Mouse (Mus musculus): ENCODE measurements around the gene Ctcf. TPM values are rescaled to one million over a fixed set of nuclear protein-coding genes. Genes with fewer than 3 reads are reported as not detected.

Ctcf gene
- polyA plus RNA-seq, 1 experiment = 77.0 TPM

DNA sequence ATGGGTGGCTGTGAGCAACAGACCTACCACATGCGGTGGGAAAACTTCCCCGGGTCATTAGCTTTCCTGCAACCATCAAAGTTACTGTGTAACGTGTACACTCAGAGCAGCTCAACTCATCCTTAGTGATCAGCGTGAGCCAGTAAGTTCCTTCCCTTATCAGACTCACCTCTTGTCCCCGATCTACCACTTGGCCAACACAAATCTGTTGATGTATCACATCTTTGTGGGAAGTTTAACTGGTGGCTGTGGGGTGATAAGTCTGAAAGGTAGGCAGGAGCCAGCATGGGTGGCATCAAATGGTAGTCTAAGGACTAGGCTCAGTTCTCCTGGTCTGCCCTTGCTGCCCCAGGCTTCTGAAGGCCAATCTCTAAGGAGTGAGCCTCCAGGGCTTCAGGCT is 95.8 kb downstream of the Ctcf start:
- TF ChIP-seq POLR2A (IDR thresholded peaks at IDR 0.05; ENCODE audit: borderline replicate concordance, control insufficient read depth, low read depth, low read length) (no peak), CTCF (IDR thresholded peaks at IDR 0.05; ENCODE audit: control insufficient read depth, insufficient read depth, low read length) (no peak)
- Histone ChIP-seq H3K27ac (ENCODE audit: control insufficient read depth, insufficient read depth, low read depth, low read length, poor library complexity) (no peak overlapping the region), H3K4me1 (ENCODE audit: control insufficient read depth, insufficient read depth, low read length) (peaks cover 2% of the 10 kb centered on the region), H3K4me3 (replicated peaks; ENCODE audit: control insufficient read depth, low read depth, low read length) (no peak overlapping the region)
- WGBS = 64% methylated on average over 5 of the region's 5 CpGs

Other genes with a start within 250 kb of the Ctcf start
- not detected in 2 replicates for gene Kctd19, start 223.1 kb upstream of the Ctcf start, polyA plus RNA-seq (2011; ENCODE audit: insufficient read depth, insufficient read length, low replicate concordance, missing spikeins)
- gene Lrrc36, start 223.0 kb upstream of the Ctcf start, polyA plus RNA-seq (2011; ENCODE audit: insufficient read depth, insufficient read length, low replicate concordance, missing spikeins) = 1.1 and 3.0 TPM in 2 replicates
- gene Tppp3, start 165.0 kb upstream of the Ctcf start, polyA plus RNA-seq (2011; ENCODE audit: insufficient read depth, insufficient read length, low replicate concordance, missing spikeins) = 3.3 and 3.5 TPM in 2 replicates
- gene Zdhhc1, start 139.7 kb upstream of the Ctcf start, polyA plus RNA-seq (2011; ENCODE audit: insufficient read depth, insufficient read length, low replicate concordance, missing spikeins) = 7.3 and 10.1 TPM in 2 replicates
- gene Hsd11b2, start 117.8 kb upstream of the Ctcf start, polyA plus RNA-seq (2011; ENCODE audit: insufficient read depth, insufficient read length, low replicate concordance, missing spikeins) = 0.82 TPM in 1 of 2 replicates, not detected in the other
- 37.5 and 58.3 TPM in 2 replicates for gene Atp6v0d1, start 70.5 kb upstream of the Ctcf start, polyA plus RNA-seq (2011; ENCODE audit: insufficient read depth, insufficient read length, low replicate concordance, missing spikeins)
- gene Ripor1, start 31.3 kb upstream of the Ctcf start, polyA plus RNA-seq (2011; ENCODE audit: insufficient read depth, insufficient read length, low replicate concordance, missing spikeins) = 11.9 and 23.1 TPM in 2 replicates
- not detected in 2 replicates for gene Agrp, start 825 bp downstream of the Ctcf start, polyA plus RNA-seq (2011; ENCODE audit: insufficient read depth, insufficient read length, low replicate concordance, missing spikeins)
- 21.2 and 42.6 TPM in 2 replicates for gene Carmil2, start 49.7 kb downstream of the Ctcf start, polyA plus RNA-seq (2011; ENCODE audit: insufficient read depth, insufficient read length, low replicate concordance, missing spikeins)
- gene Acd, start 64.5 kb downstream of the Ctcf start, polyA plus RNA-seq (2011; ENCODE audit: insufficient read depth, insufficient read length, low replicate concordance, missing spikeins) = 26.8 and 33.4 TPM in 2 replicates
- gene Pard6a, start 64.6 kb downstream of the Ctcf start, polyA plus RNA-seq (2011; ENCODE audit: insufficient read depth, insufficient read length, low replicate concordance, missing spikeins) = 5.3 and 6.4 TPM in 2 replicates
- gene 4933405L10Rik, start 71.1 kb downstream of the Ctcf start, polyA plus RNA-seq (2011; ENCODE audit: insufficient read depth, insufficient read length, low replicate concordance, missing spikeins) = not detected in 2 replicates
- gene Enkd1, start 71.6 kb downstream of the Ctcf start, polyA plus RNA-seq (2011; ENCODE audit: insufficient read depth, insufficient read length, low replicate concordance, missing spikeins) = 11.5 and 18.9 TPM in 2 replicates
- 1.2 and 2.0 TPM in 2 replicates for gene Gfod2, start 122.1 kb downstream of the Ctcf start, polyA plus RNA-seq (2011; ENCODE audit: insufficient read depth, insufficient read length, low replicate concordance, missing spikeins)
- gene Ranbp10, start 190.8 kb downstream of the Ctcf start, polyA plus RNA-seq (2011; ENCODE audit: insufficient read depth, insufficient read length, low replicate concordance, missing spikeins) = 90.8 and 98.0 TPM in 2 replicates
- 3.6 TPM in 1 of 2 replicates, not detected in the other for gene Tsnaxip1, start 191.2 kb downstream of the Ctcf start, polyA plus RNA-seq (2011; ENCODE audit: insufficient read depth, insufficient read length, low replicate concordance, missing spikeins)
- 30.3 and 73.2 TPM in 2 replicates for gene Cenpt, start 216.7 kb downstream of the Ctcf start, polyA plus RNA-seq (2011; ENCODE audit: insufficient read depth, insufficient read length, low replicate concordance, missing spikeins)
- 9.8 and 12.6 TPM in 2 replicates for gene Thap11, start 218.6 kb downstream of the Ctcf start, polyA plus RNA-seq (2011; ENCODE audit: insufficient read depth, insufficient read length, low replicate concordance, missing spikeins)
- gene Nutf2, start 224.0 kb downstream of the Ctcf start, polyA plus RNA-seq (2011; ENCODE audit: insufficient read depth, insufficient read length, low replicate concordance, missing spikeins) = 35.2 and 54.8 TPM in 2 replicates
- 18.9 and 44.1 TPM in 2 replicates for gene Edc4, start 244.3 kb downstream of the Ctcf start, polyA plus RNA-seq (2011; ENCODE audit: insufficient read depth, insufficient read length, low replicate concordance, missing spikeins)